Mouse (Mus musculus) C2C12 (cell line): Measurements from ENCODE around the gene Retn. TPM values are rescaled to one million over a fixed set of nuclear protein-coding genes. Genes with fewer than 3 reads are reported as not detected.

Experiments used
- H3K27me3 ChIP-seq: one replicate; pipeline ENCODE4 v1.6.1; 2011; ENCODE audit not compliant: control insufficient read depth, insufficient read depth, insufficient read length
- H3K36me3 ChIP-seq: one replicate; pipeline ENCODE4 v1.6.1; 2011; ENCODE audit not compliant: control insufficient read depth, insufficient read depth
- H3K4me3 ChIP-seq: one replicate; pipeline ENCODE4 v1.5.1; 2011; ENCODE audit warnings: mild to moderate bottlenecking, control low read depth; ENCODE audit not compliant: poor library complexity, insufficient read depth, severe bottlenecking
- H3K79me2 ChIP-seq: one replicate; pipeline ENCODE4 v1.6.1; 2011; ENCODE audit not compliant: control insufficient read depth, insufficient read depth
- H3K79me3 ChIP-seq: one replicate; pipeline ENCODE4 v1.6.1; 2011; ENCODE audit warnings: low read depth, control low read depth
- H3ac ChIP-seq: one replicate; pipeline ENCODE3; 2011; ENCODE audit warnings: low read depth; ENCODE audit not compliant: control insufficient read depth, insufficient read length
- CEBPB ChIP-seq: IDR thresholded peaks from one replicate; pipeline ENCODE4 v1.6.1; 2011; ENCODE audit warnings: low read depth, mild to moderate bottlenecking, control low read depth, moderate library complexity
- CTCF ChIP-seq: IDR thresholded peaks from one replicate; pipeline ENCODE4 v1.5.1; 2011; ENCODE audit not compliant: control insufficient read depth, insufficient read depth, insufficient read length
- FOSL1 ChIP-seq: IDR thresholded peaks from one replicate; pipeline ENCODE4 v1.8.0; 2011; ENCODE audit warnings: mild to moderate bottlenecking, low read length; ENCODE audit not compliant: poor library complexity, insufficient read depth, severe bottlenecking
- MAX ChIP-seq: IDR thresholded peaks from one replicate; pipeline ENCODE4 v1.6.1; 2011; ENCODE audit warnings: mild to moderate bottlenecking, control low read depth
- MYOD1 ChIP-seq: IDR thresholded peaks from one replicate; pipeline ENCODE4 v1.6.1; 2011; ENCODE audit warnings: low read depth; ENCODE audit not compliant: control insufficient read depth, insufficient read length
- MYOG ChIP-seq: IDR thresholded peaks from one replicate; pipeline ENCODE4 v1.6.1; 2011; ENCODE audit not compliant: control insufficient read depth, insufficient read length; ENCODE audit errors: extremely low read depth
- USF1 ChIP-seq: IDR thresholded peaks from one replicate; pipeline ENCODE4 v1.6.1; 2011; ENCODE audit warnings: low read depth, mild to moderate bottlenecking, control low read depth, moderate library complexity
- polyA plus RNA-seq: library from polyadenylated mRNA; unstranded; fragments of >200 nt; fragmentation: generic; extraction: Trizol; gene quantifications from one replicate; pipeline ENCODE4 v1.2.1, GENCODE M21; 2012; ENCODE audit warnings: missing spikeins

The Retn gene
- polyA plus RNA-seq, 1 experiment, result not detected

DNA sequence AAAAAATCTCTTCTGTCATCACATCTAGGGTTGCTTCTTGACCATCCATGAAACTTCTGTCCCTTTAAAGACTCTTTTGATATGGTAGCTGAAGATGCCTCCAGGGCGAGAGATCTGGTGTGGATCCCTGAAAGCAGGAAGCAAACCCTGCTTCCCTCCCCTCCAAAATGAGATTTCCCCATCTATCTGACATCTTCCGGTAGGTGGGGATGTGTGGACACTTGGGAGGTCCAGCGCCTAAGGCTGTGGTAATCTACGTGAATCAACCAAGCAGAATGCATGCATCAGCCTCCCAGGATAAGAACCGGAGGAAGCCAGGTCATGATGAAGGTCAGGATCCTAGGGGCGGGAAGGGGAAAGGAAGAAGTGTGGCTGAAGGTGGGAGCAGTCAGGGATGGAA is 9.9 kb downstream of the Retn start, which contains the start of gene Mcemp1:
Mcemp1 (plus strand) TSS at position 248 of the 400 bp plus-strand sequence.
- Histone ChIP-seq H3K79me3 (no peaks in the 10 kb centered on the region), H3K79me2 (no peaks in the 10 kb centered on the region), H3K27me3 (peaks cover 36% of the 10 kb centered on the region), H3ac (no peak within 1 kb of the TSS), H3K36me3 (no peaks in the 10 kb centered on the region), H3K4me3 (no peak within 1 kb of the TSS)
- TF ChIP-seq CEBPB (no peak), MAX (no peak), FOSL1 (no peak), MYOG (no peak), CTCF (no peak), USF1 (no peak), MYOD1 (no peak)

GRCm38 (mm10) chr8:3670388-3670787 is 14.8 kb downstream of the Retn start:
- TF ChIP-seq FOSL1, result no peak
- no peak for TF ChIP-seq MAX
- no peak for TF ChIP-seq USF1
- no peak for TF ChIP-seq CTCF
- no peak for TF ChIP-seq CEBPB
- no peak for TF ChIP-seq MYOD1
- no peak for TF ChIP-seq MYOG
- Histone ChIP-seq H3K79me2 (no peaks in the 10 kb centered on the region), H3K36me3 (no peaks in the 10 kb centered on the region), H3K79me3 (no peaks in the 10 kb centered on the region), H3ac (no peak overlapping the region), H3K4me3 (no peak overlapping the region), H3K27me3 (peaks cover 27% of the 10 kb centered on the region)

DNA sequence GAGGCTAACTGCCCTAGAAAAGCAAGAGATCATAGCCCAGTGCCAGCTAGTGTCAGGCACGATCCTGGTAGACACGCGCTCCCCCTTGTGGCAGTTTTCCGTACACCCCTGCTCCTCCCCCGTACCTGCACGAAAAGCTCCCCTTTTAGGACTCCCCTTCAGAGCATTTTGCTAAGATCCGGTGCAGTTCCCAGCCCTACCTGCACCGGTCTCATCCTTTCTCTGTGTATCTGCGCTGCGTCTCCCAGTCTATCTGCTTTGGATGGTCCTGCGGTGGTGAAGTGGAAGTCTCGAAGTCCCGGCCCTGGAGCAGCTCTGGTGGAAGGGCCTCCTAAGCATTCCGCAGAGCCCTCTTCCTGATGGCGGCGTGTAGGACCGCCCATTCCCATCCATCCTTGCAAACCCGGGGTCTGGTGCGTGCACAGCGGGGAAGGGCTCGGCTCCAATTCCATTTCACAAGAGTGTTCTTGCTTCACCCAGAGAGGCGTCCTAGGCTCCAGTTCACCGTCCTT is 16.5 kb downstream of the Retn start, which contains the start of gene Fcor:
Fcor (minus strand) TSS at position 383 of the 512 bp plus-strand sequence.
- H3ac ChIP-seq, result peak within 1 kb of the TSS; percentile 61
- H3K79me3 ChIP-seq, result peaks cover 6% of the 10 kb centered on the region
- TF ChIP-seq MYOD1 (no peak), CTCF (peak; percentile 90)
- peaks cover 11% of the 10 kb centered on the region for H3K27me3 ChIP-seq
- peaks cover 7% of the 10 kb centered on the region for H3K79me2 ChIP-seq
- H3K36me3 ChIP-seq, result no peaks in the 10 kb centered on the region
- H3K4me3 ChIP-seq, result no peak within 1 kb of the TSS

DNA sequence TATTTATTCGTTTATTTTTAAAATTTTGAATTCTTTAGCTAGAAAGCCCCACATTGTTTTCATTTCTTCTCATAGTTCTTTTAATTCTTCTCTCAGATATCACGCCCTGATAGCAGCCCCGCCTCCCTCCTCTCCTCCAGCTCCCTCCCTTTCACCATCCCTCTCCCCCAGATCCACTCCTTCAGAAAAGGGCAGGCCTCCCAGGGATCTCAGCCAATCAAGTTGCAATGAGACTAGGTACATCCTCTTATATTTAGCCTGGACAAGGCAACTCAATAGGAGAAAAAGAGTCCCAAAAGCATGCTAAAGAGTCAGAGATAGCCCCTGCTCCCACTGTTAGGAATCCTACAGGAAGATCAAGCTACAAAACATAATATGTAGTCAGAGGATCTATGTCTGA is 19.1 kb downstream of the Retn start:
- peaks cover 26% of the 10 kb centered on the region for H3K79me3 ChIP-seq
- no peak overlapping the region for H3ac ChIP-seq
- H3K79me2 ChIP-seq, result peaks cover 34% of the 10 kb centered on the region
- peaks cover 12% of the 10 kb centered on the region for H3K36me3 ChIP-seq
- no peaks in the 10 kb centered on the region for H3K27me3 ChIP-seq
- no peak overlapping the region for H3K4me3 ChIP-seq
- TF ChIP-seq CTCF, result no peak

DNA sequence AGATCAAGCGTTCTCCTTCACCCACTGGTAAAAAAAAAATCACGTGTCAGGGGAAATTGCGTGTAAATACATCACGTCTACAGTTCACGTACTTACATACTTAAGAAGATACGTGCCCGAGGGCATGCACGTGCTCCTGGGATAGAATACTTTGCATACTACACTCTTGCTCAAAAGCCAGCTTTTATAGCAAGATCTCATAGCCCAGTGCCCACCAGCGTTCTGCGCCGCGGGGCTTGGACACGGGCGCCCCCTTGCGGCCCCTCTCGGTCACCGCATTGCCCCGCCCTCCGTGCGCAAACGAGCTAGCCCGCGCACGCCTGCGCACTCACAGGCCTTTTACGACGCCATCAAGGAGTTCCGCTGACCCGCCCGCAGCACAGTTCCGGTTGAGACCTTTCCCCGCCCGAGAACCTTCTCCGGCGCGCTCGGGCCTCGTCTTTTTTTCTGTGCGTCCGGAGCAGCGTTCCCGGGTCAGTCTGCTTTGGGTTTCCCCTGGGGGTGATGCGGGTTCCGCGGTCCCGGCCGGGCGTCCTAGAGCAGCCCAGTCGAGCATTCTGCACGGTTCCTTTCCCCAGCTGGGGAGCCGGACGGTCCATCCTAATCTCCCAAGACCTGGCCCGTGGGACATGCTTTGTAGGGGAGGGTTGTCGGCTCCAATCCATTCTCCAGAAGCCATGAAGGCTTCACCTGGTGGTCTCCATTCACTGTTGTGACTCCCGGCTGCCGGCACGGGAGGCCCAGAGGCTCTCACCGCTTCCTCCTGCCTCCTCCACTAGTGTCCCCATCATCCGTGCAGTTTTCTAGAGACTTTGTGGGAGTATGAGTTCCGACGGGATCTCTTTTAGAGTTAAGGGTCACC is 20.8 kb downstream of the Retn start, which contains the start of gene Trappc5:
Trappc5 (plus strand) TSS at position 169 of the 862 bp plus-strand sequence.
- peaks cover 26% of the 10 kb centered on the region for H3K79me3 ChIP-seq
- peaks cover 28% of the 10 kb centered on the region for H3K36me3 ChIP-seq
- H3K79me2 ChIP-seq, result peaks cover 44% of the 10 kb centered on the region
- H3ac ChIP-seq, result peak within 1 kb of the TSS; percentile 96
- TF ChIP-seq FOSL1 (no peak), USF1 (no peak), CTCF (peak; percentile 97)
- H3K27me3 ChIP-seq, result no peaks in the 10 kb centered on the region
- H3K4me3 ChIP-seq, result peak within 1 kb of the TSS; percentile 92

- Histone ChIP-seq H3K4me3 (peak overlapping the region; percentile 92), H3K36me3 (peaks cover 29% of the 10 kb centered on the region), H3K79me3 (peaks cover 26% of the 10 kb centered on the region), H3K79me2 (peaks cover 44% of the 10 kb centered on the region), H3K27me3 (no peaks in the 10 kb centered on the region), H3ac (peak overlapping the region; percentile 96)
- no peak for TF ChIP-seq MYOD1
- TF ChIP-seq CTCF, result no peak
- no peak for TF ChIP-seq MAX
- TF ChIP-seq CEBPB, result no peak
- no peak for TF ChIP-seq MYOG
- TF ChIP-seq USF1, result no peak
- no peak for TF ChIP-seq FOSL1
Observed at GRCm38 (mm10) chr8:3676993-3677579, 21.5 kb downstream of the Retn start.
